Mouse (Mus musculus) bone marrow, adult 2 months (tissue): ENCODE measurements at regions not wholly inside any gene's neighbourhood (a gene's known extent, or its start where the extent isn't known, plus 50 kb on each side); places are given as distances from the start of the nearest gene placed in this dataset.

Source experiments
- H3K27ac ChIP-seq: fragments of 200-500 bp; 2 replicates; pipeline ENCODE4 v1.5.1; 2012; ENCODE audit warnings: low read depth, mild to moderate bottlenecking, control low read depth, inconsistent platforms, low read length; ENCODE audit not compliant: control insufficient read depth, poor library complexity, insufficient read depth
- H3K4me1 ChIP-seq: fragments of 200-500 bp; 2 replicates; pipeline ENCODE4 v1.6.1; 2011; ENCODE audit warnings: low read length; ENCODE audit not compliant: control insufficient read depth, insufficient read depth
- H3K4me3 ChIP-seq: fragments of 200-500 bp; replicated peaks from 2 replicates; pipeline ENCODE3; 2011; ENCODE audit warnings: mild to moderate bottlenecking, low read depth, low read length, control low read depth; ENCODE audit not compliant: control insufficient read depth
- CTCF ChIP-seq: fragments of 200-500 bp; IDR thresholded peaks from 2 replicates; pipeline ENCODE4 v1.5.1; 2011; ENCODE audit warnings: low read length, control low read depth; ENCODE audit not compliant: control insufficient read depth, insufficient read depth
- POLR2A ChIP-seq: fragments of 200-500 bp; IDR thresholded peaks from 2 replicates; pipeline ENCODE4 v1.6.1; 2011; ENCODE audit warnings: low read depth, mild to moderate bottlenecking, control low read depth, low read length, borderline replicate concordance; ENCODE audit not compliant: control insufficient read depth
- WGBS: fragments of 180-500 bp; shearing (Covaris S2); methylation state at CpG from one replicate; pipeline ENCODE4 v1.1.7; 2018; 5-methylcytosine and 5-hydroxymethylcytosine counted together

- WGBS: 82% methylated on average over 5 of the region's 5 CpGs
- Histone ChIP-seq H3K27ac (no peak overlapping the region), H3K4me3 (no peak overlapping the region), H3K4me1 (no peaks in the 10 kb centered on the region)
- no peak for TF ChIP-seq CTCF
Measured at GRCm38 (mm10) chrX:12942451-12942850, 128.8 kb upstream of the Usp9x start.

DNA sequence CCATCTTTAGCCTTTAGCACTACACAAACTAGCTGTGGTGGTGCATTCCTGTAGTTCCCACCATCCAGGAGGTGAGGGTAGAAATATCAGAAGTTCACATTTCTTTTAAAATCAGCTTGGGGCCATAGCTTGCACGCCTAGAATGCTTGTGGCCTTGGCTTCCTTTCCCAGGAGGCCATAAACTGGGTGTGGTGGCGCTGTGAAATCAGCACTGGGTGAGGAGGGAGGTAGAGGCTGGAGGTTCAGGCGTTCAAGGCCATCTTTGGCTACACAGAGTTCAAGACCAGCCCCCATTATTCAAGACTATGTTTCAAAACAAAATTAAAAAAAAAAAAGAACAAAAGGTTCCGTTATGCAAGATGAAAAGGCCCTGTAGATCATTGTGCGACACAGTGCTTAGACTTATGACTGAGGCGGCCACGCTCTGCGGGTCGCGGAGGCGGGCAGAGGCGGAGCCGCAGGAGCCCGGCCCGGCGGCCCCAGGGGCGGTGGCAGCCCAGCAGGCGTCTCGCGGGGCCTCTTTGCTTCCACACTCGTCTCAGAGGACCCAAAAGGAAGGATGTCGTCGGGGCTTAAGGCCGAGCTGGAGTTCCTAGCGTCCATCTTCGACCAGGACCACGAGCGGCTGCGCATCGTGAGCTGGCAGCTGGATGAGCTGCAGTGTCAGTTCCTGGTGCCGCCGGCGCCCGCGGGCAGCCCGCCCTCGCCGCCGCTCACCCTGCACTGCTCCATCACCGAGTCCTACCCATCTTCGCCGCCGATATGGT, 134.7 kb upstream of the Usp9x start:
- TF ChIP-seq CTCF (no peak), POLR2A (peak; percentile 43; the same call in 1 of the 2 replicates)
- 6% methylated on average over 43 of the region's 43 CpGs for WGBS

DNA sequence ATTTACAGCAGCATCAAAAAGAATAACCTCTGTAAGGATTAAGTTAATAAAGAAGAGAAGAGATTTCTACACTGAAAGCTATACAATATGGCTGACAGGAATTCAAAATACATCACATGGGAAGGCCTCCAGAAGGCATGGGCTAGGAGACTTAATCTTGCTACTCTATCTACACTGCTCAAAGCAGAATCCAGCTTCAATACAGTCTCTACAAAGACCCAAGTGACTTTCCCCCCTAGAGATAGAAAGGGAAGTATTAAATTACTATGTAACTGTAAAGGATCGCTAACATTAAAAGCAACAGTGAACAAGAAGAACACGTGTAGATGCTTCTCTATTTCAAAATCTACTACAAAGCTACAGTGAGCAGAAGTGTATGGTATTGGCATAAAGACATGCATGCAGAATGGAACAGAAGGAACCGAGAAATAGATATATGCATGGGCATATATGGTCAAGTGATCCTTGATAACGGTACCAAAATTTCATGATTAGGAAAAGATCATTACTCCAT, 137.9 kb upstream of the Usp9x start:
- 75% methylated on average over 4 of the region's 4 CpGs for WGBS
- H3K4me3 ChIP-seq: no peak overlapping the region

More for the DNA sequence above, 134.7 kb upstream of the Usp9x start:
- peak overlapping the region; percentile 63 for H3K4me3 ChIP-seq
- 0 out of 2 replicates have a peak overlapping the region, but pooled peaks have one; percentile 14 for H3K27ac ChIP-seq
- H3K4me1 ChIP-seq: no peaks in the 10 kb centered on the region

GRCm38 (mm10) chrX:12930242-12930641, 141.1 kb upstream of the Usp9x start:
- no peaks in the 10 kb centered on the region for H3K4me1 ChIP-seq
- no peak overlapping the region for H3K4me3 ChIP-seq
- H3K27ac ChIP-seq: no peak overlapping the region
- TF ChIP-seq CTCF: no peak
- no peak for TF ChIP-seq POLR2A
- WGBS: 26% methylated on average over 2 of the region's 2 CpGs

More for the DNA sequence above, 137.9 kb upstream of the Usp9x start:
- TF ChIP-seq POLR2A: no peak
- TF ChIP-seq CTCF: no peak
- Histone ChIP-seq H3K4me1 (no peaks in the 10 kb centered on the region), H3K27ac (no peak overlapping the region)

- H3K4me3 ChIP-seq: no peak overlapping the region
- H3K4me1 ChIP-seq: no peaks in the 10 kb centered on the region
- no peak overlapping the region for H3K27ac ChIP-seq
- 75% methylated on average over 11 of the region's 11 CpGs for WGBS
- no peak for TF ChIP-seq CTCF
Measured at GRCm38 (mm10) chrX:12927797-12928589, 143.3 kb upstream of the Usp9x start.

GRCm38 (mm10) chrX:12924705-12925644, 146.3 kb upstream of the Usp9x start:
- WGBS: 78% methylated on average over 10 of the region's 10 CpGs

GRCm38 (mm10) chrX:12919576-12919975, 151.7 kb upstream of the Usp9x start:
- TF ChIP-seq POLR2A (no peak), CTCF (no peak)
- 30% methylated on average over 3 of the region's 3 CpGs for WGBS
- no peak overlapping the region for H3K4me3 ChIP-seq
- no peaks in the 10 kb centered on the region for H3K4me1 ChIP-seq
- H3K27ac ChIP-seq: no peak overlapping the region

More at GRCm38 (mm10) chrX:12924705-12925644, 146.3 kb upstream of the Usp9x start:
- TF ChIP-seq CTCF: no peak
- no peak for TF ChIP-seq POLR2A
- Histone ChIP-seq H3K4me1 (no peaks in the 10 kb centered on the region), H3K4me3 (no peak overlapping the region), H3K27ac (no peak overlapping the region)
